Mouse (Mus musculus) spleen, adult 2 months (tissue): ENCODE results near the gene Fcrl6. TPM values are rescaled to one million over a fixed set of nuclear protein-coding genes. Genes with fewer than 3 reads are reported as not detected.

Experiments used
- DNase-seq, 2 experiments: peaks; one replicate each; pipeline versions ENCODE4 v3.0.0 to v3.0.0-alpha.2; 2012 to 2021; ENCODE audit warnings: low spot score in 2 of 2, low read depth in 1 of 2
- H3K27ac ChIP-seq: fragments of 200-500 bp; 2 replicates; pipeline ENCODE4 v1.5.1; 2012; ENCODE audit warnings: low read length, inconsistent platforms; ENCODE audit not compliant: insufficient read depth
- H3K27me3 ChIP-seq: fragments of 200-500 bp; 2 replicates; pipeline ENCODE4 v1.6.1; 2012; ENCODE audit warnings: mild to moderate bottlenecking, moderate library complexity, low read length, inconsistent platforms; ENCODE audit not compliant: control insufficient read depth, insufficient read depth
- H3K36me3 ChIP-seq: fragments of 200-500 bp; 2 replicates; pipeline ENCODE4 v1.6.1; 2012; ENCODE audit warnings: mild to moderate bottlenecking, low read length, inconsistent platforms; ENCODE audit not compliant: control insufficient read depth, insufficient read depth
- H3K4me1 ChIP-seq: fragments of 200-500 bp; 2 replicates; pipeline ENCODE4 v1.6.1; 2011; ENCODE audit warnings: inconsistent platforms; ENCODE audit not compliant: control insufficient read depth, insufficient read depth, insufficient read length
- H3K4me3 ChIP-seq: fragments of 200-500 bp; 2 replicates; pipeline ENCODE4 v1.5.1; 2011; ENCODE audit warnings: mild to moderate bottlenecking, inconsistent platforms; ENCODE audit not compliant: insufficient read depth, insufficient read length; ENCODE audit errors: extremely low read depth
- CTCF ChIP-seq: fragments of 200-500 bp; IDR thresholded peaks from 2 replicates; pipeline ENCODE4 v1.5.1; 2011; ENCODE audit warnings: mild to moderate bottlenecking, inconsistent platforms; ENCODE audit not compliant: insufficient read depth, insufficient read length, insufficient replicate concordance; ENCODE audit errors: extremely low read depth
- POLR2A ChIP-seq: fragments of 200-500 bp; IDR thresholded peaks from 2 replicates; pipeline ENCODE4 v1.6.1; 2011; ENCODE audit warnings: low read depth, low read length, inconsistent platforms
- WGBS: fragments of 180-500 bp; shearing (Covaris S2); methylation state at CpG from one replicate; pipeline ENCODE4 v1.1.7; 2018; 5-methylcytosine and 5-hydroxymethylcytosine counted together
- polyA plus RNA-seq: library from polyadenylated mRNA; depleted of rRNA; stranded (reverse); fragments of >200 nt; gene quantifications from 2 replicates; pipeline ENCODE4 v1.2.3, GENCODE M21; 2012

Gene Fcrl6
- polyA plus RNA-seq, 1 experiment = 0.06 TPM

- Histone ChIP-seq H3K27me3 (no peaks in the 10 kb centered on the region), H3K4me1 (no peaks in the 10 kb centered on the region; the same call in 1 of the 2 replicates), H3K27ac (no peak overlapping the region), H3K36me3 (no peaks in the 10 kb centered on the region), H3K4me3 (no peak overlapping the region)
- DNase-seq = no peak
- WGBS = 86% methylated on average over 26 of the region's 26 CpGs
- TF ChIP-seq CTCF = no peak
- TF ChIP-seq POLR2A = no peak
These were observed 16.5 kb downstream of the Fcrl6 start for GRCm38 (mm10) chr1:172585612-172586567.

GRCm38 (mm10) chr1:172585026-172585425, 17.3 kb downstream of the Fcrl6 start:
- H3K36me3 ChIP-seq = no peaks in the 10 kb centered on the region
- H3K4me3 ChIP-seq = no peak overlapping the region
- no peak overlapping the region for H3K27ac ChIP-seq
- 82% methylated on average over 4 of the region's 4 CpGs for WGBS
- H3K27me3 ChIP-seq = no peaks in the 10 kb centered on the region
- TF ChIP-seq CTCF (no peak), POLR2A (no peak)
- H3K4me1 ChIP-seq = no peaks in the 10 kb centered on the region; the same call in 1 of the 2 replicates
- no peak for DNase-seq

DNA sequence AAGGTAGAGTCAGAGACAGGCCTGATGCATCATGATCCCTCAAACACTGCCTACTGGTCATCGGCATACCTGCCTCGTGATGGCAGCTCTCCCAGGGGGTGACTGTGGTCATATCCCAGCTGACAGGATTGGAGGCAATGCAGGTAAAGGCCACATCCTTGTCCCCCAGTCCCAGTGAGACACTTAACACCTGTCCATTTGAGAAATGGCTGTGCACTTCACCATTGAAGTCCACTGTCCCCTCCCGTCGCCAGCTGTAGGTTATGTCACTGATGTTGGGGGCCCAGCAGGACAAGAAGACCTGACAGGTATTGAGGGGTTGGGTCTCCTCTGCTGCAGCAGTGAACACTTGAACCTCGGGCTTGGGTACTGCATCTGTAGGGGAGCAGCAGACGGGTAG, 18.1 kb downstream of the Fcrl6 start:
- Histone ChIP-seq H3K36me3 (no peaks in the 10 kb centered on the region), H3K27me3 (no peaks in the 10 kb centered on the region), H3K4me3 (no peak overlapping the region), H3K27ac (no peak overlapping the region), H3K4me1 (no peaks in the 10 kb centered on the region; the same call in 1 of the 2 replicates)
- 92% methylated on average over 6 of the region's 6 CpGs for WGBS
- no peak for DNase-seq
- TF ChIP-seq CTCF (no peak), POLR2A (no peak)

GRCm38 (mm10) chr1:172582436-172582835, 19.9 kb downstream of the Fcrl6 start:
- Histone ChIP-seq H3K4me3 (no peak overlapping the region), H3K4me1 (no peaks in the 10 kb centered on the region), H3K27me3 (no peaks in the 10 kb centered on the region), H3K36me3 (no peaks in the 10 kb centered on the region), H3K27ac (no peak overlapping the region)
- DNase-seq = no peak
- 88% methylated on average over 8 of the region's 8 CpGs for WGBS
- no peak for TF ChIP-seq CTCF
- TF ChIP-seq POLR2A = no peak

DNA sequence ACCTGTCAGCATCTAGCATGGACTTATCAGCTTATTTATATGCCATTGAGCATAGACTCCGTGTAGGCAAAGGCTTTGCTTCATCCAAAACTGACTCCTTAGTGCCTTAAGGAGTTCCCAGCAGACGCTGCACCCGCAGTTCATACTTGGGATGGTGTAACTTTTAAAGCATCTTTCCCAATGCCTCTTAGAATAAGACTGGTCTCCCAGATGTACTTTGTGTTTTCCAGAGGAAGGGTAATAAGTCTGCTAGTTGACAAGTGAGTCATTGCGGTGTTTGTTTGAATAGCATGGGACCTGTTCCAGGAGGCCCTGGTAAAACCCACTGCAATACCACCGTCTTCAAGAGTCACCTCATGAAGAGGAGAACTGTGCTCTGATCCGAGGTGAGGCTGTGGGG, 22.2 kb downstream of the Fcrl6 start:
- TF ChIP-seq POLR2A (no peak), CTCF (no peak)
- no peaks in the 10 kb centered on the region for H3K4me1 ChIP-seq
- H3K4me3 ChIP-seq = no peak overlapping the region
- no peaks in the 10 kb centered on the region for H3K36me3 ChIP-seq
- no peak overlapping the region for H3K27ac ChIP-seq
- 85% methylated on average over 6 of the region's 6 CpGs for WGBS
- no peaks in the 10 kb centered on the region for H3K27me3 ChIP-seq
- no peak for DNase-seq

DNA sequence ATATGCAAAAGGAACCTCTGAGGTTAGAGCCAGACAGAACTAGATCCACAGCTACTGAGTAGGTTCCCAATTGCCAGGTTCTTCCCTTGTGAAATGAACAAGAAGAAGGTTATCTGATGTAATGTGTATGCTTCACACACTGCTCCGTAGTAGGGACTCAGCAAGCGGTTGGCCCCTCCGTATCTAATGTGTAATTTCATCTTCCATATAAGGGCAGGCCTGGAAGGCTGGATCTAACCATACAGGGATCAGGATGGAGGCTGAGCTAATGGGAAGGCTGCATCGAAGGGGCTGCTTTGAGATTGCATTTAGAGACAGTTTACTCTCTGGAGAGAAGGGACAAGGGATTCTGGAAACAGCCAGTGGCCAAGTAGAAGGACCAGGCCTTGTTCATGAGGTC, 34.6 kb downstream of the Fcrl6 start:
- H3K27ac ChIP-seq = no peak overlapping the region
- H3K4me1 ChIP-seq = peaks cover 4% of the 10 kb centered on the region; the same call in 1 of the 2 replicates
- WGBS = 79% methylated on average over 4 of the region's 4 CpGs
- no peak overlapping the region for H3K4me3 ChIP-seq
- peaks cover 7% of the 10 kb centered on the region; the same call in 1 of the 2 replicates for H3K27me3 ChIP-seq
- no peaks in the 10 kb centered on the region for H3K36me3 ChIP-seq
- no peak for DNase-seq
- no peak for TF ChIP-seq CTCF
- no peak for TF ChIP-seq POLR2A

DNA sequence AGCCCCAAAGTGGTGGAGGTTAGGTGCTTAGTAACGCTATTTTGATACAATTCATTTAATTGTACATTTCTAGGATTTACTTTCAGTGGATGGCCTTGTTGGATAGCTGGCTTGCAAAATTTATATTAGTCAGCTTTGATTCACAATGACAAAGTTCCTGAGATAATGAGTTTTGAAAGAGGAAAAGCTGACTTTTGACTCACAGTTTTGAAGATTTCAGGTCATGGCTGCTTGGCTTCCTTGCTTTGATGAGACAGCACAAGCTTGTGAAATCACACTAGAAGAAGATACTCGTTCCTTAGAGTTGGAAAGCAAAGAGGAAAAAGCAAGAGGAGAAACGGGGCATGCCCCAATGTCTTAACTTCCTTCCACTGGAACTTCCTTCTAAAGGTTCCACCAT, 36.2 kb downstream of the Fcrl6 start:
- peaks cover 18% of the 10 kb centered on the region for H3K27me3 ChIP-seq
- no peak for TF ChIP-seq CTCF
- no peak for TF ChIP-seq POLR2A
- 36% methylated on average over 3 of the region's 3 CpGs for WGBS

More for the DNA sequence above, 36.2 kb downstream of the Fcrl6 start:
- Histone ChIP-seq H3K4me3 (no peak overlapping the region), H3K4me1 (peaks cover 10% of the 10 kb centered on the region), H3K27ac (no peak overlapping the region), H3K36me3 (no peaks in the 10 kb centered on the region)
- no peak for DNase-seq
